Mouse (Mus musculus): ENCODE measurements around the gene Mybph.

- TF ChIP-seq POLR2A (IDR thresholded peaks at IDR 0.05; ENCODE audit: insufficient read depth, low read depth, low read length), result no peak
- no peak for TF ChIP-seq CTCF (IDR thresholded peaks at IDR 0.05; ENCODE audit: insufficient read depth, low read depth, low read length)
Observed at GRCm38 (mm10) chr1:134198197-134198995, 5.1 kb downstream of the Mybph start.

All from olfactory bulb, adult 2 months (tissue).